Comparison of ENCODE assay signal across 20 mouse cellular contexts in the genomic region with DNA sequence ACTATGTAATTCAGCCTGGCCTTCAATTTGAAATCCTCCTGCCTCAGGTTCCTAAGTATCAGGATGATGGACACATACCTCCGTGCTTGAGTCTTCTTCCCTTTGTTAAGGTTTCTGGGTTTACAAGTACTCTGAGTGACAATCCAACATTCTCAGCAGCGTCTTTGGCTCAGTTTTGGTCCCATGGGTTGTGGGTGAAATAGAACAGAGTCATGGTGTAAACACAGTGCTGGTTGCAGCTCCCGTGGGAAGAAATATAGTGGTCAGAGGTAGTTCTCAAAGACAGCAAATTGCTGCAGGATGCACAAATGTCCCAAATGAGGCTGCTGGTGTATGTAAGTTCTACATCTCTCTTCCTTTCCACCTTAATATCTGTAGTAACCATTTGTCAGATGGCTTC.
"Had no signal": no experiment of that assay in that cellular context is flagged by ENCODE, and none has a peak within 500 bp of the region (broad histone marks: within the 10 kb centered on the region; RNA-seq: fewer than 3 reads in every experiment).

No protein-coding gene starts in this region.

- H3K27ac ChIP-seq: lung, embryonic 15.5 days; macrophage; midbrain, embryonic 13.5 days; midbrain, embryonic 15.5 days; neural tube, embryonic 13.5 days; neural tube, embryonic 15.5 days; stomach, embryonic 15.5 days; stomach, postnatal 0 days had no signal

- DNase-seq: liver, postnatal 0 days; lung, adult 2 months; lung, postnatal 14 days; lung, postnatal 36 days; retina, postnatal 1 day; right cerebral cortex, adult 18-20 months; thymus, adult 2 months; thymus, postnatal 25 days; thymus, postnatal 4 days had no signal

- H3K9me3 ChIP-seq: lung, embryonic 15.5 days; megakaryocyte, embryonic 14.5 days; midbrain, embryonic 13.5 days; midbrain, embryonic 15.5 days; neural tube, embryonic 13.5 days; neural tube, embryonic 15.5 days; stomach, embryonic 15.5 days had no signal

- H3K36me3 ChIP-seq: lung, embryonic 15.5 days; midbrain, embryonic 13.5 days; midbrain, embryonic 15.5 days; neural tube, embryonic 13.5 days; neural tube, embryonic 15.5 days; stomach, embryonic 15.5 days had no signal

- ATAC-seq: liver, postnatal 0 days; lung, postnatal 0 days; midbrain, embryonic 13.5 days; midbrain, embryonic 15.5 days had no signal

- H3K4me3 ChIP-seq: lung, embryonic 15.5 days; megakaryocyte, embryonic 14.5 days; midbrain, embryonic 13.5 days; midbrain, embryonic 15.5 days; neural tube, embryonic 13.5 days; neural tube, embryonic 15.5 days; stomach, embryonic 15.5 days had no signal

- H3K4me1 ChIP-seq: stomach, embryonic 15.5 days had no signal

- H3K27me3 ChIP-seq: megakaryocyte, embryonic 14.5 days; midbrain, embryonic 13.5 days; midbrain, embryonic 15.5 days; neural tube, embryonic 13.5 days; neural tube, embryonic 15.5 days; stomach, embryonic 15.5 days had no signal

- H3K4me2 ChIP-seq: lung, embryonic 15.5 days; midbrain, embryonic 11.5 days; midbrain, embryonic 13.5 days; midbrain, embryonic 15.5 days; neural tube, embryonic 13.5 days; neural tube, embryonic 15.5 days; stomach, embryonic 15.5 days had no signal

- H3K9ac ChIP-seq: liver, postnatal 0 days; lung, embryonic 15.5 days; midbrain, embryonic 13.5 days; midbrain, embryonic 15.5 days; neural tube, embryonic 13.5 days; neural tube, embryonic 15.5 days; stomach, embryonic 15.5 days had no signal
